Mouse (Mus musculus) forebrain, embryonic 14.5 days (tissue): ENCODE measurements around the gene Btbd9. TPM values are rescaled to one million over a fixed set of nuclear protein-coding genes. Genes with fewer than 3 reads are reported as not detected.
A peak's percentile ranks its signal among the peaks of the same experiment; 100 is the strongest.
"Not testable (repeated sequence)": the region's sequence is repeated elsewhere in the genome, so short reads cannot be mapped to it uniquely, and the experiment has no call there.

Source experiments
- ATAC-seq: fragments of 200-750 bp; cut with Nextera tagmentation; 2 replicates; pipeline ENCODE4 v1.8.0; 2017; ENCODE audit warnings: mild to moderate bottlenecking, moderate library complexity
- DNase-seq: peaks from one replicate; pipeline ENCODE4 v3.0.0-alpha.2; 2015; ENCODE audit warnings: low spot score
- H3K27ac ChIP-seq: fragments of 300-500 bp; sonication (generic); 2 replicates; pipeline ENCODE4 v1.5.1; 2014; ENCODE audit warnings: low read depth, mild to moderate bottlenecking, control low read depth, low read length, moderate library complexity
- H3K27me3 ChIP-seq: fragments of 300-500 bp; sonication (generic); replicated peaks from 2 replicates; pipeline ENCODE4 v1.6.1; 2014; ENCODE audit warnings: low read length, control low read depth, mixed read lengths; ENCODE audit not compliant: control insufficient read depth, insufficient read depth
- H3K36me3 ChIP-seq: fragments of 300-500 bp; sonication (generic); 2 replicates; pipeline ENCODE4 v1.6.1; 2014; ENCODE audit warnings: low read length, control low read depth; ENCODE audit not compliant: control insufficient read depth, insufficient read depth
- H3K4me1 ChIP-seq: fragments of 300-500 bp; sonication (generic); 2 replicates; pipeline ENCODE4 v1.6.1; 2014; ENCODE audit warnings: antibody characterized with exemption, low read length, control low read depth; ENCODE audit not compliant: control insufficient read depth, insufficient read depth
- H3K4me2 ChIP-seq: fragments of 300-500 bp; sonication (generic); 2 replicates; pipeline ENCODE4 v1.6.1; 2014; ENCODE audit warnings: mild to moderate bottlenecking, control low read depth, low read length
- H3K4me3 ChIP-seq: fragments of 300-500 bp; sonication (generic); 2 replicates; pipeline ENCODE4 v1.5.1; 2014; ENCODE audit warnings: low read depth, low read length, control low read depth
- H3K9ac ChIP-seq: fragments of 300-500 bp; sonication (generic); 2 replicates; pipeline ENCODE4 v1.6.1; 2014; ENCODE audit warnings: mild to moderate bottlenecking, low read length, control low read depth, moderate library complexity
- H3K9me3 ChIP-seq: fragments of 300-500 bp; sonication (generic); replicated peaks from 2 replicates; pipeline ENCODE4 v1.6.1; 2016; ENCODE audit warnings: low read length, control low read depth, mixed read lengths; ENCODE audit not compliant: control insufficient read depth
- WGBS: fragments of 180-500 bp; shearing (Covaris S2); extraction: QIAGEN DNeasy Blood & Tissue Kit; methylation state at CpG from one replicate; pipeline ENCODE4 v1.1.7; 2014; 5-methylcytosine and 5-hydroxymethylcytosine counted together
- polyA plus RNA-seq: library from polyadenylated mRNA; unstranded; fragments of >200 nt; fragmentation: Nextera tagmentation; extraction: Ambion mirVana; gene quantifications from 2 replicates; pipeline ENCODE4 v1.2.1, GENCODE M21; 2014

Btbd9 gene
- 73.7 and 122 TPM in 2 replicates for polyA plus RNA-seq

DNA sequence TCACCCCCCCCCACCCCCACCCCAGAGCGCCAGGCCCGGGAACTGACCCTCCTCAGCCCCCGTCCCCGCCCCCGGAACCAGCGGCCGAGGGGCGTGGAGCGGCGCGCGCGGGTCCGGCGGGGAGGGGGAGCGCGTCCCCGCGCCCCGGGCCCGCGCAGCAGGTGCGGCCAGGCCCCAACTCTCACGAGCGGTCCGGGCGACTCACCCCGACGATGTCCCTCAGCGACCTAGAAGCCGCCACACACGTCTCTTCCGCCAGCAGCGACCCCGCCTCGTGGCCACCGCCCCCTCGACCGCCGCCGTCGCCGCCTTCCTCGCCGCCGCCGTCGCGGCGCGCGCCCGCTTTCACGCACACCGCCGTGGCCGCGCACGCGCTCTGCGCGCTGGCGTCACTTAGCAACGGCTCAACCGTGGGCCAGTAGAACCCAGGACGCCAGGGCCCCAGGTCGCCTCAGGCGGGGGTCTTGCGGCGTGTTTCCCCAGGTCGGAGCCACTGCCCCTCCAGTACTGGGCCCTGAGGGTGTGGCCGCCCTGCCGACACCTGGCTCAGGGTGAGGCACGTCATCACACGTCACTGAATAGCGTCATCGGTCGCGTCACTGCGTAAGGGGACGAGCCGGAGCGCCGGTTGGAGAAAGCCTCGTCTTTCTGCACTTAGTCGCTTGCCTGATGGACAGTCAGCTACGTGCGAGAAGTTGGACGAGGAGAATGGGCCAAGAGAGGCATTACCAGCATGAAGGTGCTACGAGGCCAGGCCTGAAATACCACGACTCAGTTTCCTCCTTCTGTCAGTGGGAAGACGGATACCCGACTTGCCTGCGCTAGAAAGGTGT lies at the start of gene Btbd9:
Btbd9 (minus strand) TSS at position 548 of the 833 bp plus-strand sequence.
- Histone ChIP-seq H3K9me3 (no peaks in the 10 kb centered on the region), H3K4me2 (peak within 1 kb of the TSS; percentile 78), H3K4me1 (peaks cover 20% of the 10 kb centered on the region), H3K36me3 (no peaks in the 10 kb centered on the region), H3K4me3 (peak within 1 kb of the TSS; percentile 57), H3K27me3 (no peaks in the 10 kb centered on the region), H3K27ac (peak within 1 kb of the TSS; percentile 84), H3K9ac (peak within 1 kb of the TSS; percentile 77)
- under 1% methylated on average over 78 of the region's 94 CpGs for WGBS
- DNase-seq (peak; percentile 92), ATAC-seq (peak; percentile 95)

DNA sequence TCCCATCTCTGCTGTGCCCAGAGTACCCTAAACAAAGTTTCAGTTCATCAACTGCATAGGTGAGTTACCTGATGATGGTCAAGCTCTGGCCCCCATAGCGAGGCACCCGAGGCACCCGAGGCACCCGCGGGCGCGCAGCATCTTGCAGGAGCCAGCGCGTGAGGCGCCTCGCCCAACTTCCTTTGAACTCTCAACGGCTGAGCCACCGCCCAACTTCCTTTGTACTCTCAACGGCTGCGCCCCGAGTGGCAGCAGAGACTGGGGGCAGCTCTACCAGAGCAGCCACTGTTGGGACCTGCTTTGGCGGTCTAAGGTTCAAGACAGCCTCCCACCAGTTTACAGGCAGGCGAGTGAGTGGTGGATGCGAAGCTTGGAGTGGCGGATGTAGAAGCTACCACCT lies 47.8 kb upstream of the Btbd9 start, which contains the start of gene Dnah8:
Dnah8 (plus strand) TSS at position 223 of the 400 bp plus-strand sequence.
- not testable (repeated sequence) for H3K9ac ChIP-seq, H3K36me3 ChIP-seq, H3K9me3 ChIP-seq, H3K27me3 ChIP-seq, H3K4me1 ChIP-seq, DNase-seq, H3K27ac ChIP-seq, H3K4me3 ChIP-seq, ATAC-seq, H3K4me2 ChIP-seq
- WGBS = no CpG with 5 or more reads among the region's 20 CpGs

DNA sequence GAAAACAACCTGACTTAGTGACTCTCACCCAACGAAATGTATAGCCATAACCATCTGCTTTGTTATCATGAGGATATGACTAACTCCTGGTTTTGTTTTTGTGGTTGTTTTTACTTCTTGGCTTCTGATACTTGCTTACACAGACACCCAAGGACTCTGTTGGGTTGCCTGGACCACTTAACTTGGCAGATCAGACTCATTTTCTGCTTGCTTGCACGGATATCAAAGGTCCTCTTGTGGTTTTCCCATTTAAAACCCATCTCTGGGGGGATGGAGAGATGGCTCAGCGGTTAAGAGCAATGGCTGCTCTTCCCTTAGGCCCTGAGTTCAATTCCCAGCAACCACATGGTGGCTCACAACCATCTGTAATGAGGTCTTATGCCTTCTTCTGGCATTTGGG lies 46.9 kb upstream of the Btbd9 start:
- Histone ChIP-seq H3K4me1 (no peaks in the 10 kb centered on the region), H3K9me3 (no peaks in the 10 kb centered on the region), H3K4me3 (no peak overlapping the region), H3K27ac (no peak overlapping the region), H3K4me2 (no peak overlapping the region), H3K9ac (no peak overlapping the region), H3K36me3 (no peaks in the 10 kb centered on the region), H3K27me3 (no peaks in the 10 kb centered on the region)
- 82% methylated on average over 3 of the region's 3 CpGs for WGBS
- ATAC-seq = no peak
- no peak for DNase-seq

DNA sequence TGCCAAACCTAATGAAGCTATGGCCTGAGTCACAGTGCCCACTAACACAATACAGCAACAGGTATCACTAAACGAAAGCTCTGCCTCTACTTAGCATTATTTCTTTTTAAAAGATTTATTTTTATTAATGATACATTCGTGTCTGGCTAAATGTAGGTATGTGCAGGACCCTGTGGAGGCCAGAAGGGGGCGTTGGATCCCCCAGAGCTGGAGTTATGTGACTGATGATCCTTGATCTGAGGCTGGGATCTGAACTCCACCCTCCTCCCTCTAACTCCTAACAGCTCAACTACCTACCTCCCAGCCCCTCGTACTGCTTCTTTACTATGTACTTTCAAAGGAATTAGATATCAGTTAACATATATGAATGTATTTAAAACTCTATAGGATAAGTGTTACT lies 45.2 kb upstream of the Btbd9 start:
- Histone ChIP-seq H3K36me3 (no peaks in the 10 kb centered on the region), H3K9me3 (no peaks in the 10 kb centered on the region), H3K27ac (no peak overlapping the region), H3K4me1 (no peaks in the 10 kb centered on the region), H3K27me3 (no peaks in the 10 kb centered on the region), H3K4me2 (no peak overlapping the region), H3K4me3 (no peak overlapping the region), H3K9ac (no peak overlapping the region)
- ATAC-seq = no peak
- DNase-seq = no peak
- 69% methylated on average over 4 of the region's 4 CpGs for WGBS

DNA sequence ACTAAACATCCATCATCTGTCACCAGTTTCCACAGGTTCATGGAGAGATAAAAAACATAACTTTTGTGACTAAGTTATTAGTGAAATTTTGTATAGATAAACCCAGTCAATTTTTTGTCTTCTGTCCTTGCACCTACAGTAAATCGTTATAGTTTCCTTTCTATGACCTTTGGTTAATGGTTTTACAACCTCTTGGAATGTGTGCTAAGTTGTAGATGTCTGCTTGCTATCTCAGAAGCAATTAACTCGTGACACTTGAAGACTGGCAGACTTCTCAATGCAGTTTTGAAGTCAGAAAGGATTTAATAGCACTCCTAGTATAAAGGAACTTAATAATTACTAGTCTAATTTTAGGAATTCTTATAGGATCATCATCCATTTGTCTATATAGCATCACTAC lies 44.3 kb upstream of the Btbd9 start:
- Histone ChIP-seq H3K4me3 (no peak overlapping the region), H3K4me1 (no peaks in the 10 kb centered on the region), H3K9ac (no peak overlapping the region), H3K4me2 (no peak overlapping the region), H3K27me3 (no peaks in the 10 kb centered on the region), H3K9me3 (no peaks in the 10 kb centered on the region), H3K36me3 (no peaks in the 10 kb centered on the region), H3K27ac (no peak overlapping the region)
- WGBS = 73% methylated on average over 2 of the region's 2 CpGs
- ATAC-seq (no peak), DNase-seq (no peak)

DNA sequence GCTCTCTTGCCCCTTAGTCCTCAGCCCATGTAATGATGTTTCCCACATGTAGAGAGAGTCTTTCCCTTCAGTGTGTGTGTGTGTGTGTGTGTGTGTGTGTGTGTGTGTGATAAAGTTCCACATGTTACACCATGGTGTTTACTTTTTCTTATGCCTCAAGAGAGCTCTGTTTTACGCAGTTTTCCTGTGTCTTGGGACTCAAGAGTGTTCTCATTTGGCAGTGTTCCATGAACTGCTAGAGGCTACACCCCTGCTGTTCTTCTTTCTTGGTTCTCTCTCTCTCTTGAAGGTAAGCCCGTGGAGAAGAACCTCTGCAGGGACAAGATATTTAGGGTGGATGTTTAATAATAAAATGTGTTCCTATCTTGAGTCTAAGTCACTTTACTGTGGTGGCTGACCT lies 42.9 kb upstream of the Btbd9 start:
- no peaks in the 10 kb centered on the region for H3K27me3 ChIP-seq
- WGBS = 23% methylated on average over 2 of the region's 2 CpGs
- H3K4me3 ChIP-seq = no peak overlapping the region
- DNase-seq (no peak), ATAC-seq (no peak)
- no peak overlapping the region for H3K9ac ChIP-seq
- H3K27ac ChIP-seq = no peak overlapping the region
- H3K9me3 ChIP-seq = no peaks in the 10 kb centered on the region
- H3K36me3 ChIP-seq = no peaks in the 10 kb centered on the region
- H3K4me1 ChIP-seq = no peaks in the 10 kb centered on the region
- no peak overlapping the region for H3K4me2 ChIP-seq

DNA sequence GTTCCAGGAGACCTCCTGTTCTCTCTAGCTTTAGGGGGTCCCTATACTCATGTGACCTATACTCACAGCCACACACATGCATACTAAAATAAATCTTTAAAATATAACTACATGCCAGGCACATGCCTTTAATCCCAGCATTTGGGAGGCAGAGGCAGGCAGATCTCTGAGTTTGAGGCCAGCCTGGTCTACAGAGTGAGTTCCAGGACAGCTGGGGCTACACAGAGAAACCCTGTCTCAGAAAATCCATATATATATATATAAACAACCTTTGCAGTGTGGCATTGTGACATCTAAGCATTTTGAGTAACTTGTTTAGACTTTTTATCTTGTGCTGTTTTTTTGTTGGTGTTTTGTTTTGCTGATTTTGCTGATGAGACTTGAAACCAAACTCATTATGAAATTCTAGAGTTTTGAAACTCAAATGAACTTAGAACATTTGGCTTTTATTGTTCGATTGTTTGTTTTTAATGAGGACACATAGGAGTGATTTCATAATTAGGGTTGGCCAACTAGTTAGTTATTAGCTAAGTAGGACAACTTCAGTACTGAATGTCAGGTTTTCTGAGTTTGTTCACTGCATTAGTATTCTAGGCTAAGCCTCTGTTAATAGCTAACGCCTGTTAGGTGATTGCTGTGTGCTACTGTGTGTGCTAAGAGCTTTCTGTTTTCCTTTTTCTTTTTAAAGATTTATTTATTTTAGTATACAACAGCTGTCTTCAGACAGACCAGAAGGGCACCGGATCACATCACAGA lies 42.0 kb upstream of the Btbd9 start:
- H3K9me3 ChIP-seq = no peaks in the 10 kb centered on the region
- H3K4me1 ChIP-seq = no peaks in the 10 kb centered on the region
- 85% methylated on average over 3 of the region's 3 CpGs for WGBS
- no peak for DNase-seq
- H3K9ac ChIP-seq = no peak overlapping the region
- H3K27ac ChIP-seq = no peak overlapping the region
- H3K36me3 ChIP-seq = no peaks in the 10 kb centered on the region
- H3K4me2 ChIP-seq = no peak overlapping the region
- no peak overlapping the region for H3K4me3 ChIP-seq
- H3K27me3 ChIP-seq = no peaks in the 10 kb centered on the region
- no peak for ATAC-seq

DNA sequence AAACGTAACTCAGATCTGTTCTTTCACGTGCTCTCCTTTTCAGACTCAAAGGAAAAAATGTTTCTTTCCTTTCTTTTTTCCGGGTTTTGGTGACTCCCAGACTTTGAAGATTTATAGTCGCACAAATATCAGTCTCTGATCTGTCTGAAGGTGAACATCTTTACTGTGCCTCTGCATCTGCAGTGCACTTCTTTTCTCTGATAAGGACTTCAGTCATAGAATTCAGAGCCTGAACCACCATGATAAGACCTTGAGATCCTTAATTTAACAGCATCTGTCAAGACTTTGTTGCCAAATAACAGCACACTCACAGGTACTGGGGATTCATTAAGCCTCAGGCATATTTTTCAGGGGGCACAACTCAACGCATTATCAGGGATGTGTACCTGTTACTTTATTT lies 39.9 kb upstream of the Btbd9 start:
- no peak overlapping the region for H3K27ac ChIP-seq
- H3K27me3 ChIP-seq = no peaks in the 10 kb centered on the region
- no peak for ATAC-seq
- no peak overlapping the region for H3K4me3 ChIP-seq
- no peaks in the 10 kb centered on the region for H3K36me3 ChIP-seq
- no peak overlapping the region for H3K4me2 ChIP-seq
- H3K9me3 ChIP-seq = no peaks in the 10 kb centered on the region
- peaks cover 8% of the 10 kb centered on the region for H3K4me1 ChIP-seq
- WGBS = 87% methylated on average over 5 of the region's 5 CpGs
- DNase-seq = no peak
- H3K9ac ChIP-seq = no peak overlapping the region

DNA sequence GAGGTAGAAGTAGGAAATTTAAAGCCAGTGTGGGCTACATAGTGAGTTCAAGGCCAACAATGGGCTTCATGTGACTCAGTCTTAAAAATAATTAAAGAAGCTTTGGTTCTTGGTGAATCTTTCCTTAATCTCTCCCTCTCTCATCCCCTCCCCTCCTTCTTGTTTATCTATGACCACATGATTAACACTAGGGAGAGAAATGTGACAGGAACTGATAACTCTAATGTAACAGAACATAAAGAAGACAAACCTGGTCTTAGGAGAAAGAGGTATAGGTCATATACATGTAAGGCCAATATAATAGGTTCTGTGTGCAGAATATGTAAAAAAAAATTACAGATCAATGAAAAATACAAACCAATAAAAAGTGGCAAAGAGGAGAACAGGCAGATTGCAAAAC lies 37.1 kb upstream of the Btbd9 start:
- no peak overlapping the region for H3K9ac ChIP-seq
- H3K4me1 ChIP-seq = peaks cover 9% of the 10 kb centered on the region
- no peaks in the 10 kb centered on the region for H3K27me3 ChIP-seq
- ATAC-seq (no peak), DNase-seq (no peak)
- H3K4me2 ChIP-seq = no peak overlapping the region
- no peaks in the 10 kb centered on the region for H3K9me3 ChIP-seq
- no peak overlapping the region for H3K27ac ChIP-seq
- H3K4me3 ChIP-seq = no peak overlapping the region
- H3K36me3 ChIP-seq = no peaks in the 10 kb centered on the region
